Mouse (Mus musculus) midbrain, embryonic 10.5 days (tissue): ENCODE data around the gene Map3k5. TPM values are rescaled to one million over a fixed set of nuclear protein-coding genes. Genes with fewer than 3 reads are reported as not detected.

ENCODE experiments used
- polyA plus RNA-seq: library from polyadenylated mRNA; unstranded; fragments of >200 nt; fragmentation: Nextera tagmentation; extraction: Ambion mirVana; gene quantifications from 2 replicates; pipeline ENCODE4 v1.2.1, GENCODE M21; 2016

Map3k5 gene
- polyA plus RNA-seq, 1 experiment from 2014 or later = 0.32 TPM

Other genes with a start within 250 kb of the Map3k5 start
- 0.06 and 0.12 TPM in 2 replicates for gene Il20ra, start 221.9 kb upstream of the Map3k5 start, polyA plus RNA-seq
- 0.90 and 0.97 TPM in 2 replicates for gene Slc35d3, start 83.0 kb upstream of the Map3k5 start, polyA plus RNA-seq
- gene Pex7, start 26.8 kb upstream of the Map3k5 start, polyA plus RNA-seq = 31.2 and 33.1 TPM in 2 replicates
- gene Map7, start 214.0 kb downstream of the Map3k5 start, polyA plus RNA-seq = 9.9 and 10.9 TPM in 2 replicates